Mouse (Mus musculus) regulatory T cell (primary cell): ENCODE measurements around the gene Adamtsl4.

ENCODE experiments used
- in situ Hi-C: fragments of 300-600 bp; cut with MboI, MseI; formaldehyde crosslinking; loops from one replicate; pipeline ENCODE4 v1.15.1; 2025; ENCODE audit warnings: high pct_unique_total_duplicates

Gene Adamtsl4

DNA sequence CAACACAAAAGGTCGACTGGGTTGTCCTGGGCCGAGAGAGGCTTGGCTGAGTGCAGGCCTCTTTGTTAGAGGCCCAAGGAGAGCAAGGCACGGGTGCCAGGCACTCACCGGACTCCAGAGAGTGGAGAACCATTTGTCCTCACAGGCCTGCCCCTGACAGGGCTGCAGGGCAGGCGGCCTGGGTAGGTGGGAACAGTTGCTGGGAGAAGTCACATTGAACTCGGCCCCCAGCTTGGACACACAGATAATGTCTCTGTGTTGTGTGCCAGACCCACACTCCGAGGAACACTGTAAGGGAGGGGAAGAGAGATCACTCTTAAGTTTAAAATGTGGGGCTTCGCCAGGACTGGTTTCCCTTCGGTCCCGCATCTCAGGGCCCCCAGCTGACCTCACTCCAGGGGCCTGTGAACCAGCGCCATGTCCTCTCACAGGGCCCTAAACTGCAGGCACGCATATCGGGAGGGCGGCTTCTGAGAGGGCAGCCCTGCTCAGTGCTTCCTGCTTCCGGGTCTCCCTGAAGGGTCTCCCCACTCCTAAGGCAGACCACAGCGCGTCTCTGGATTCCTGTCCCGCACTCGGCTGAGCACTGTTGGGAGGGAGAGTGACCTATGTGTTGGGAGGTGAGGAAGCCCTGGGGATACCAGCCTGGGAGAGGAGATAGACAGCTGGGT lies 10.2 kb downstream of the Adamtsl4 start:
- in situ Hi-C loops, result no loop called here

DNA sequence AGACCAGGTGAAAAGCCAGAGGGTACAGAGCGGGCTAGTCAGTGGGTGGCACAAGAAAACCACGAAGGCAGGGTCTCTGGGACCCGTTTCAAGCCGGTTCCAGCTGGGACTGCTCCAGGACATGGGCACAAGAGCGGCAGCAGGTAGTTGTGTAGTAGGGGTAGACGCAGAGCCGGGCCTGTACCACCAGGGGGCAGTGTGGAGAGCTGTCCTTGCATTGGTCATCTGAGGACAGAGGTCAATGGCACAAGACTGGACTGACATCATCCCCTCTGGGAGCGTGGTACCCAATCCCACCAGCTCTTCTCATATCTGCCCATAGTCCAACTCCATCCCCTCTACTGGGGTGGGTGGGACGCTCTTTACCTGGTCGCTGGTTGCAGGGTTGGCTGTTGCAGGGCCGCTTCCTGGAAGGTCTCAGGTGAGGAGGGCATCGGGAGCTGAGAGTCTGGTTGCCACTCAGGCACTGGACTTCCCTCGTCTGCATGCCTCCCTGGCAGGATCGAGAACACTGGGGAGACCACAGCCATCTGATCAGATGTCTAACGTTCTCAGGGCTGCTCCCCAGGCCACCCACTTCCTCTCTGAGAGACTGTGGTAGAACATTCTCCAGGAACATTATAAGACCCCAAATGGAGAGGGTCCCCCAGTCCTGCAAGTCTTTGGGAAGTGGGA lies 10.8 kb downstream of the Adamtsl4 start:
- in situ Hi-C loops, result no loop called here

- in situ Hi-C loops, result no loop called here
Observed at GRCm38 (mm10) chr3:95675301-95676092, 12.2 kb downstream of the Adamtsl4 start.

DNA sequence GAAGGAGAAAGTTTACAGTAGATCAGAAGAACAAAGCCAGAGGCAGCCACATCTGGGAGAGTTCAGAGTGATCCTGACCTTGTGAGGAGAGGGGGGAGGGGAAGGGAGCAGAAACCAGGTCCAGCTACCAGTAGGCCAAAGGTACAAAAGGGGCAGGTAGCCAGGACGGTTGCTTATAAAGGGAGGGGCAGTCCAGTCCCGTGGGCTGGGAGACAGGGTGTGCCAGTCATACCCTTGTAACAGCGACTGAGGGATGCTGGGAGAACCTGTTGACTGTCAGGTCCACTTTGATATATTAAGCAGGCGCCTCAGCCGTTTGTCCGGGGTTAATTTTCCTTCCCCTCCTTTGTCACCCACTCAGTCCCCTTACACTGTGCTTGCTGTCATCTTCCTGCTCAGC lies 12.9 kb downstream of the Adamtsl4 start:
- in situ Hi-C loops, result loop anchor here (5.0 kb wide), 1 partner anchor 38 kb away; no protein-coding TSS in a partner anchor

DNA sequence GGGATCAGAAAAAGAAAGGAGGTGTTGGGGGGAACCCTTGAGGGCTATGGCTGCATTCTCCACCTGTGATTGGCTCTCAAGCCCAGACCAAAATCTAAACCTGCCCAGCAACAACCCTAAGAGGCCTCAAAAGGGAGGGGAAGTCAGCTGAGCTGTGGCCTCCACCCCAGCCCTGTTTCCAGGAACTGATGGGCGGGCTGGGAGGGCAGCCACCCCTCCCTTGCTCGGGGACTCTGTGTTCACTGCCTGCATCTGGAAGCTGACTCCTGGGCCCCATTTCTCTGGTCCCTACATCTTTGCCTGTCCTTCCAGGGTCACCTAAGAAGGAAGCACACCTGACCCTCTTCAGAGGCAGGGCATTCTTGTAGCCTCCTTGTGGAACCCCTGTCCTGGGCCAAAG lies 13.5 kb downstream of the Adamtsl4 start:
- in situ Hi-C loops, result loop anchor here (5.0 kb wide), 1 partner anchor 37 kb away; no protein-coding TSS in a partner anchor

GRCm38 (mm10) chr3:95673707-95674211 lies 14.0 kb downstream of the Adamtsl4 start:
- in situ Hi-C loops, result loop anchor here (5.0 kb wide), 1 partner anchor 36 kb away; no protein-coding TSS in a partner anchor

- in situ Hi-C loops, result loop anchor here (5.0 kb wide), 1 partner anchor 36 kb away; no protein-coding TSS in a partner anchor
Observed at GRCm38 (mm10) chr3:95672861-95673706, 14.6 kb downstream of the Adamtsl4 start.

- in situ Hi-C loops, result loop anchor here (5.0 kb wide), 1 partner anchor 35 kb away; no protein-coding TSS in a partner anchor
Observed at GRCm38 (mm10) chr3:95672461-95672860, 15.3 kb downstream of the Adamtsl4 start.

DNA sequence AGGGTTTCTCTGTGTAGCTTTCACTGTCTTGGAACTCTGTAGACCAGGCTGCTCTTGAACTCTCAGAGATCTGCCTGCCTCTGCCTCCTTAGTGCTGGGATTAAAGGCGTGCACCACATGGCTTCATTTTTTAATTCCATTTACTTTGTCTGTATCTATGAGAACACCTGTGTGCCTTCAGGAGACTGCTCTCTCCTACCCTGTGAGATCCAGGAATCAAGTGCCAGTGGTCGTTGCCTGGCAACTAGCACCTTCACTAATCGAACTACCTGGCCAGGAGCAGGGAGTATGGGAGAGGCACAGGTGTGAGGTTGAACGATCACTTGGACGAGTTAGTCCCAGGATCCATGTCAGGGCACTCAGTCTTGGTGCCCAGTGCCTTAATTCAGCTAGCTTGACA lies 16.5 kb downstream of the Adamtsl4 start:
- in situ Hi-C loops, result loop anchor here (5.0 kb wide), 1 partner anchor 34 kb away; no protein-coding TSS in a partner anchor

DNA sequence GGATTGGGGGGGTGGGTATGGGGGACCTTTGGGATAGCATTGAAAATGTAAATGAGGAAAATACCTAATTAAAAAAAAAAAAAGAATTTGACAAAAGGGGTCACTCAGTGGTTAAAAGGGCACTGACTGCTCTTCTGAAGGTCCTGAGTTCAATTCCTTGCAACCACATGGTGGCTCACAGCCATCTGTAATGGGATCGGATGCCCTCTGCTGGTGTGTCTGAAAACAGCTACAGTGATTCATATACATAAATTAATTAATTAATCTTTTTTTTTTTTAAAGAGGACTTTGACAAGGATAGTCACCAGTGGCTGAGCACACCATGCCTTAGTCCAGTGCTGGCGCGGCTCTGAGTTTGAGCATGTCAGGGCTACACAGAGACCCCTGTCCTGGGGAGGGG lies 17.3 kb downstream of the Adamtsl4 start:
- in situ Hi-C loops, result loop anchor here (5.0 kb wide), 1 partner anchor 33 kb away; no protein-coding TSS in a partner anchor

DNA sequence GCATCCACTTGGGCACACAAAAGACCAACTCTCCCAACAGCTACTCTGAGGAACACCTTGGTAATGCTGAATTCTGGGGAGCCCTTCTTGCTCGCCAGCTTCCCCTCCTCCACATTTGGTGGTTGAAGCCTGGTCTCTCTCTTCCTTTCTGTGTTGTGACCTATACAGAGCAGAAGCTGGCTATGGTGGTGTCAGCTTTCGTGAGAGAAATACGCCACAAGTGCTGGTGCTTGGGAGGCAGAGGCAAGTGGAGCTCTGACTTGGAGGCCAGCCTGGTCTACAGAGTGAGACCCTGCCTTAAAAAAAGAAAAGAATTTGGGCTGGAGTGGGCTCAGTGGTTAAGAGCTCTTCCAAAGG lies 18.4 kb downstream of the Adamtsl4 start:
- in situ Hi-C loops, result no loop called here

- in situ Hi-C loops, result no loop called here
Observed at GRCm38 (mm10) chr3:95668589-95669308, 19.0 kb downstream of the Adamtsl4 start.

DNA sequence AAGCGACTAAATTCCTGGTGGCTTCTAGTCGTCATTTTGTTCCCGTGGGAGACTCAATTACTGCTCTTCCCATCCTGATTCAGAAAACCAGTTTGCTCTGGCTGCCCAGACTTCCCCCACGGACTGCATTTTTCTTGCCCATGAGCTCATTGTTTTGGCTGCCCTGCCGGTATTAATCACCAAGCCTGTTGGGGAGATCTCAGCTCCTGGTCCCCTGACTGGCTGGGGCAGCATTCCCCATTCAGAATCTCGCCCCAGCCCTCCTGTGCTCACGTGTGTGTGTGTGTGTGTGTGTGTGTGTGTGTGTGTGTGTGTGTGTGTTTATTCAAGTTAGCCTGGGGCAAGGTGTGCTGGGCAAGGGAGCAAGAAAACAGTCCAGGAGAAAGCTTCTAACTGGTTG lies 19.7 kb downstream of the Adamtsl4 start:
- in situ Hi-C loops, result no loop called here

DNA sequence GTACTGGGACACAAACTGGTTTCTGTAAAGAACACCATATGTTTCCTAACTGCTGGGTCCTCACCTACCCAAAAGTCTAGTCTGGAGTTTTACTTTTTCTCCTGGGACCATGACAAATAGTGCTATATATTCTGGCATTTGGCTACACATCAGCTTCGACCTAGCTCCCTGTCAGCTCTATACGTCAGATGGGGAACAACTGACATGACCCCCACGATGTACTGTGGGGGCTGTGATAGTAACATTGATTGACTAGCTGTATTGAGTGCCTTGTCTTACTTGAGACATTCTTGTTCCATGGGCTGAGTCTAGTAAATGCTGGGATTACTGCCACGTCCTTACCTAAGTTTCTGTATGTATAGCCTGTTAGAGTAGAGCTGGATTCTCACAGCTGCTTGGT lies 20.2 kb downstream of the Adamtsl4 start:
- in situ Hi-C loops, result no loop called here

- in situ Hi-C loops, result no loop called here
Observed at GRCm38 (mm10) chr3:95666124-95666844, 21.4 kb downstream of the Adamtsl4 start.

- in situ Hi-C loops, result no loop called here
Observed at GRCm38 (mm10) chr3:95664940-95665352, 22.8 kb downstream of the Adamtsl4 start.

DNA sequence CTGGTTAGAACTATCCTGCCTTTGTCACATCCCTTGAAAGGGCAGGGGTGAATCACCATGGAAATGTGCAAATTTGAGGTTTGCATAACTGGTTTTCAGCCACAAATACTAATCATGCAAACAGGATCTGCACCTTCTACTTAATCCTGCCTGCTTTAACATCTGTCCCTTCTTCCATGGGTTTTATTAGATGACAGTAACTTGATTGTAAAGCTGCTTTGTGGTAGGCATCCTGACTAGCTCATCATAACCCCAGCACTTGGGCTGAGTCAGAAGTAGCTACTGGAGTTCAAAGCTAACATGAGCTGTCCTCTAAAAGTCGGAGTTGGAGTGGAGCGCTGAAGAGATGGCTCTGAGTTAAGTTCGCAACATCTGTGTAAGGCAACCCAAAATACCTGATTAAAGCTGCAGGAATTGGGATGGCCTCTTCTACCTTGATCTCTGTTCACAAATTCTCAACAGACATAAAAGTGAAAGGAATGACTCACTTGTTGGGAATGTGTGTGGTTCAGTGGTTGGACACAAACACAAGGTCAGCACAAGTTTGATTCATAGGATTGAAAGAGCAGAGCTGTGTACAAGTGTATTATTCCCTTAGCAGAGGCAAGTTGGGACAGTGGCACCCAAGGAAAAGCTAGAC lies 23.6 kb downstream of the Adamtsl4 start:
- in situ Hi-C loops, result no loop called here

DNA sequence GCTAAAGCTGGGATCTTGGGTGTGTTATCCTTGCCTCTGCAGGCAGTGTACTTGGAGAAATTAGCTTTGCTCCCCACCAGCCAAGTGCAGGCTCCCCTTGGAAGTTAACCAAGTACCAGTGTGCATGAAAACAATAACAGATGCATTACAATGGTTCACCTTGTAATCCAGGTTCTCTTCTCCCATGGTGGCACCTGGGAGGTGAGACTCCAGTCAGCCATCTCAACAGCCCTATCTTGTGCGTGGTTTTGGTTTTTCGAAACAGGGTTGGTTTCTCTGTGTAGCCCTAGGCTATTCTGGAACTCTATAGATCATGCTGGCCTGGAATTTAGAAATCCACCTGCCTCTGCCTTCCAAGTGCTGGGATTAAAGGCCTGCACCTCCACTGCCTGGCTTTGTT lies 24.2 kb downstream of the Adamtsl4 start:
- in situ Hi-C loops, result no loop called here
